Mouse (Mus musculus) myocyte (in vitro differentiated cells): Measurements from ENCODE around the gene Cd2. TPM values are rescaled to one million over a fixed set of nuclear protein-coding genes. Genes with fewer than 3 reads are reported as not detected.

Source experiments
- H3K27me3 ChIP-seq: one replicate; pipeline ENCODE4 v1.6.1; 2011; ENCODE audit not compliant: control insufficient read depth, insufficient read depth, insufficient read length
- H3K36me3 ChIP-seq: one replicate; pipeline ENCODE4 v1.6.1; 2011; ENCODE audit not compliant: control insufficient read depth, insufficient read depth
- H3K4me2 ChIP-seq: one replicate; pipeline ENCODE4 v1.6.1; 2011; ENCODE audit warnings: low read depth, control low read depth
- H3K4me3 ChIP-seq: one replicate; pipeline ENCODE4 v1.5.1; 2011; ENCODE audit warnings: mild to moderate bottlenecking, control low read depth, moderate library complexity
- H3K79me2 ChIP-seq: one replicate; pipeline ENCODE4 v1.6.1; 2011; ENCODE audit not compliant: control insufficient read depth, insufficient read depth
- H3ac ChIP-seq: one replicate; pipeline ENCODE4 v1.6.1; 2011; ENCODE audit not compliant: control insufficient read depth, insufficient read length
- CEBPB ChIP-seq: IDR thresholded peaks from 2 replicates; pipeline ENCODE4 v1.6.1; 2011; ENCODE audit warnings: mild to moderate bottlenecking, moderate library complexity; ENCODE audit not compliant: poor library complexity, insufficient read depth, severe bottlenecking
- E2F4 ChIP-seq: IDR thresholded peaks from one replicate; pipeline ENCODE4 v1.6.1; 2011; ENCODE audit warnings: mild to moderate bottlenecking, control low read depth, moderate library complexity; ENCODE audit not compliant: insufficient read depth
- MAX ChIP-seq: IDR thresholded peaks from one replicate; pipeline ENCODE4 v1.6.1; 2011; ENCODE audit warnings: low read depth, mild to moderate bottlenecking, control low read depth
- MYOD1 ChIP-seq, 3 experiments: IDR thresholded peaks; one replicate each; pipeline ENCODE4 v1.6.1; 2011; ENCODE audit warnings: control low read depth in 2 of 3, low read depth in 2 of 3, mild to moderate bottlenecking in 2 of 3, moderate library complexity in 1 of 3; ENCODE audit not compliant: insufficient read length in 2 of 3, control insufficient read depth in 1 of 3
- MYOG ChIP-seq, 3 experiments: IDR thresholded peaks; one replicate each; pipeline ENCODE4 v1.6.1; 2011; ENCODE audit warnings: control low read depth in 2 of 3, low read depth in 2 of 3, mild to moderate bottlenecking in 2 of 3; ENCODE audit not compliant: insufficient read length in 2 of 3, control insufficient read depth in 1 of 3, insufficient read depth in 1 of 3
- POLR2A ChIP-seq: IDR thresholded peaks from one replicate; pipeline ENCODE4 v1.6.1; 2011; ENCODE audit warnings: low read depth, mild to moderate bottlenecking, control low read depth, moderate library complexity; ENCODE audit not compliant: insufficient read length
- POLR2AphosphoS2 ChIP-seq: IDR thresholded peaks from one replicate; pipeline ENCODE4 v1.6.1; 2011; ENCODE audit warnings: low read depth, control low read depth; ENCODE audit not compliant: insufficient read length
- REST ChIP-seq: IDR thresholded peaks from one replicate; pipeline ENCODE4 v1.6.1; 2011; ENCODE audit warnings: mild to moderate bottlenecking, control low read depth, moderate library complexity; ENCODE audit not compliant: insufficient read depth, insufficient read length
- SRF ChIP-seq: IDR thresholded peaks from one replicate; pipeline ENCODE4 v1.6.1; 2011; ENCODE audit warnings: low read depth; ENCODE audit not compliant: control insufficient read depth, insufficient read length
- TCF12 ChIP-seq: IDR thresholded peaks from one replicate; pipeline ENCODE4 v1.6.1; 2011; ENCODE audit warnings: mild to moderate bottlenecking, control low read depth; ENCODE audit not compliant: poor library complexity, insufficient read depth, severe bottlenecking
- TCF3 ChIP-seq: IDR thresholded peaks from one replicate; pipeline ENCODE4 v1.6.1; 2011; ENCODE audit warnings: low read depth, control low read depth; ENCODE audit not compliant: insufficient read length
- USF1 ChIP-seq: IDR thresholded peaks from one replicate; pipeline ENCODE4 v1.6.1; 2011; ENCODE audit warnings: low read depth, mild to moderate bottlenecking, control low read depth, moderate library complexity
- polyA plus RNA-seq: library from polyadenylated mRNA; unstranded; fragments of >200 nt; fragmentation: generic; extraction: Trizol; gene quantifications from one replicate; pipeline ENCODE4 v1.2.1, GENCODE M21; 2012; ENCODE audit warnings: missing spikeins

Gene Cd2
- polyA plus RNA-seq, 1 experiment: not detected

DNA sequence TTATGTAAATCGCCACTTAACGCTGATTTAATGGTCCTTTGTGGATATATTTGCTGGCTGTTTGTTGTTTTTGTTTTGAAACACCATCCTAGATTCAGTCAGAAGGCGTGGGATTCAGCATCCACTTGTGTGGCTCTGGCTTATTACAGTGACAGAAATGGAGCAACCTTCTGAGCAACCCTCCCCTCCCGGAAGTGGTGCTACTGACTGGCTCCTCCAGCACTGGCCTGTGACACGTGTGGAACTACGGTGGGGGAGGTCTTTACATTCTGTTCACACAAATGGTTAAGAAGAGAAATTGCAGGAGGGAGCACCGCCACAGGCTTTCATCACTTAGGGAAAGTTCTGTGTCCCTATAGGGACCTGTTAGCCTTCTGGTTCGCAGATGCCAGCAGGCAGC lies 55.2 kb downstream of the Cd2 start:
- Histone ChIP-seq H3K4me3 (no peak overlapping the region), H3K4me2 (no peak overlapping the region), H3K27me3 (no peaks in the 10 kb centered on the region), H3K79me2 (no peaks in the 10 kb centered on the region), H3K36me3 (no peaks in the 10 kb centered on the region), H3ac (no peak overlapping the region)
- no peak for TF ChIP-seq TCF3
- TF ChIP-seq CEBPB: no peak
- no peak for TF ChIP-seq MYOD1 (IDR thresholded peaks at IDR 0.05; ENCODE audit: control insufficient read depth in 1 of 3, insufficient read length in 2 of 3, low read depth in 2 of 3)

DNA sequence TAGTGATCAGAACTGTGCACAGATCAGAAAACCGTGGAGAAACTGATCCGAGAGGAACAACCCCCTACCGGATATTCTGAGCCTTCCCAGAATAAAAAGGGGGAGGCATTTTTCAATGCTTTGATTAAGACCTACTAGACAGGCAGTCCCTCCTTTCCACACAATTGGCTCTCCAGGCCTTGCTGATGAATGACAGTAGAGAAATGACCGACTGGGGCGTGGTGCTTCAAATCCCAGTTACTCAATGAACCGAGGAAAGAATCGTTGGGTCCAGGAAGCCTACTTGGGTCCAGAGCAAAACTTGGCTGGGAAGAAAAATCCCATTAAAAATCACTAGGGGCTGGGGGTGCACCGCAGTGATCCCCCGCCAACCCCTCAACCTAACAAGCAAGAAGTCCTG lies 57.5 kb downstream of the Cd2 start:
- H3K27me3 ChIP-seq: no peaks in the 10 kb centered on the region
- TF ChIP-seq REST (no peak), MAX (no peak), E2F4 (no peak), TCF3 (no peak), SRF (no peak), MYOD1 (IDR thresholded peaks at IDR 0.05; ENCODE audit: control insufficient read depth in 1 of 3, insufficient read length in 2 of 3, low read depth in 2 of 3) (no peak), CEBPB (no peak), MYOG (IDR thresholded peaks at IDR 0.05; ENCODE audit: control insufficient read depth in 1 of 3, insufficient read depth in 1 of 3, insufficient read length in 2 of 3, low read depth in 2 of 3) (no peak), USF1 (no peak), POLR2A (no peak), TCF12 (no peak), POLR2AphosphoS2 (no peak)

DNA sequence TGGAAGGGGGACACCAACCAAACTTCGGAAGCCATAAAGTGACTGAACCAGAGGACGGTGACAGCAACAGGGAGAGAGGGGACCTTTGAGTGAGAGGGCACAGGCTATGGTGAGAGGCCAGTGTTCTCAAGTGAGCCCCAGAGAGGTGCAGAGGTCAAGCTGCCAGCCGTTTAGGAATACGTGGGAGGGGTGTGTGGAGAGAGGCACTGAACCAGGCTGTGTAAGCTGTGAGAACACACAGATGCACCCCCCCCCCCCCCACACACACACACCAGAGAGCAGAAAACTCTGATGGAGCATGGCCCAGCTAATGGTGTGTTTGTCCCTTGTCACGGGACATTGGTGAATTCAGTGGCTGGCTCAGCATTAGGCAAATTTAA lies 58.2 kb downstream of the Cd2 start:
- Histone ChIP-seq H3K79me2 (no peaks in the 10 kb centered on the region), H3K36me3 (no peaks in the 10 kb centered on the region), H3K4me3 (no peak overlapping the region), H3ac (no peak overlapping the region), H3K27me3 (no peaks in the 10 kb centered on the region), H3K4me2 (no peak overlapping the region)
- TF ChIP-seq TCF12: no peak
- TF ChIP-seq E2F4: no peak
- TF ChIP-seq TCF3: no peak
- TF ChIP-seq SRF: no peak
- TF ChIP-seq REST: no peak
- no peak for TF ChIP-seq MYOG (IDR thresholded peaks at IDR 0.05; ENCODE audit: control insufficient read depth in 1 of 3, insufficient read depth in 1 of 3, insufficient read length in 2 of 3, low read depth in 2 of 3)
- no peak for TF ChIP-seq USF1

More for the DNA sequence above, 57.5 kb downstream of the Cd2 start:
- no peak overlapping the region for H3ac ChIP-seq
- no peak overlapping the region for H3K4me2 ChIP-seq
- H3K36me3 ChIP-seq: no peaks in the 10 kb centered on the region
- H3K79me2 ChIP-seq: no peaks in the 10 kb centered on the region
- H3K4me3 ChIP-seq: no peak overlapping the region

DNA sequence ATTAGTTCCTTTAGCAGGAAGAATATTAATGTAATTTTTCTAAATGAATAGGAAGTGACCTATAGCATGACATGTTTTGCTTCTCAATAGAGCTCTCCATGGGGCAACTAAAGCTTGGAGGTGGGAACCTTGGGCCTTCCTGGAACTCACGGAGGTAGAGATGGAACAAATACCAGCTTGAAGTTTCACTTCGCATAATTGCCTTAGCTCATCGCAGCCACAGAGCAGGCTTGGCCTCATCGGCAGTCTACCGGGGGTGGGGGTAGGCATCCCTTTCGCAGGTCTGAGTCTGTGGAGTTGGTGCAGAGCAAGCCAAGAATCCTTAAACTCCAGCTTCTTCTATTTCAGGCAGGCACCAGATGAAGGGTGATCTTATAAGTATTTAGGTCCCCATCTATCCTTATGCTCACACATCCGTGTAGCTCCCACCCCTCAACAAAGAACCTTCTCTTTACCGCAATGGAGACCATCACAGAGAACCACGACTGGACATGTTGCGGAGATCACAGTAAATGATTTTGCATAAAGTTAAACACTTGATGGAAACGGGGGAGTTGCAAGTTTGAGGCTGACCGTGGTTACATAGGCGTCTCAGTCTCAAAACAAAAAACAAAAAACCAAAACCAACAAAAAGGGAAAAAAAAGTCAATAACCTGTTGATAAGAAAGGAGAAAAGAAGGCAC lies 58.7 kb downstream of the Cd2 start:
- Histone ChIP-seq H3ac (no peak overlapping the region), H3K79me2 (no peaks in the 10 kb centered on the region), H3K4me2 (no peak overlapping the region), H3K4me3 (no peak overlapping the region), H3K27me3 (no peaks in the 10 kb centered on the region), H3K36me3 (no peaks in the 10 kb centered on the region)
- TF ChIP-seq E2F4: no peak
- TF ChIP-seq REST: no peak
- no peak for TF ChIP-seq USF1
- TF ChIP-seq TCF12: no peak
- no peak for TF ChIP-seq MAX
- TF ChIP-seq POLR2A: no peak
- no peak for TF ChIP-seq TCF3
- TF ChIP-seq CEBPB: no peak
- TF ChIP-seq POLR2AphosphoS2: no peak
- no peak for TF ChIP-seq SRF
- TF ChIP-seq MYOD1 (IDR thresholded peaks at IDR 0.05; ENCODE audit: control insufficient read depth in 1 of 3, insufficient read length in 2 of 3, low read depth in 2 of 3): no peak
- no peak for TF ChIP-seq MYOG (IDR thresholded peaks at IDR 0.05; ENCODE audit: control insufficient read depth in 1 of 3, insufficient read depth in 1 of 3, insufficient read length in 2 of 3, low read depth in 2 of 3)

DNA sequence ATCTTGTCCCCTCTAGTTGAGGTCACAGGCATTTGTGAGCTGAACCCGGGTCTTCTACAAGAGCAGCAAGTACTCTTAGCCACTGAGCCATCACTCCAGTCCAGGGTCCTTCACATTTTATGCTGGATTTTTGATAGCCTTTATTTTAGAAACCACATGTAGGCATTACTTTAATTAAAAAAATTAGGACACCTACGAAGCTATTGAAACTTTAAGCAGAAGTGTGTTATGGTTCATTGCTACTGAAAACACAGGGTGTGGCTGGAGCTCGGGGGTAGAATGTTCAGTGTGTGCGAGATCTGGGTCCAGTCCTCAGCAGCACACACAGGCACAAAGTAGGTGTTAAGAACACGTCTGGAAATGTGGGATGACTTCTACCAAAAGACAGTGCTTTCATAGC lies 59.7 kb downstream of the Cd2 start:
- Histone ChIP-seq H3K4me3 (no peak overlapping the region), H3K36me3 (no peaks in the 10 kb centered on the region), H3ac (no peak overlapping the region), H3K79me2 (no peaks in the 10 kb centered on the region), H3K4me2 (no peak overlapping the region), H3K27me3 (no peaks in the 10 kb centered on the region)
- TF ChIP-seq CEBPB: no peak

Other genes with a start within 250 kb of the Cd2 start
- gene Ptgfrn, start 177.7 kb downstream of the Cd2 start, polyA plus RNA-seq: 62.8 TPM
- 8.9 TPM for gene Igsf3, start 89.1 kb upstream of the Cd2 start, polyA plus RNA-seq